Mouse (Mus musculus) embryonic facial prominence, embryonic 11.5 days (tissue): ENCODE results near the gene Ascc2. TPM values are rescaled to one million over a fixed set of nuclear protein-coding genes. Genes with fewer than 3 reads are reported as not detected.

Source experiments
- ATAC-seq: fragments of 200-750 bp; cut with Nextera tagmentation; replicated peaks from 2 replicates; pipeline ENCODE4 v1.8.0; 2017; ENCODE audit warnings: low read depth; ENCODE audit not compliant: insufficient number of reproducible peaks, low FRiP score, low TSS enrichment
- DNase-seq: peaks from one replicate; pipeline ENCODE4 v3.0.0-alpha.2; 2015; ENCODE audit warnings: low spot score
- H3K27ac ChIP-seq: fragments of 300-500 bp; sonication (generic); replicated peaks from 2 replicates; pipeline ENCODE4 v1.5.1; 2014; ENCODE audit warnings: mild to moderate bottlenecking, low read depth, low read length, control low read depth
- H3K27me3 ChIP-seq: fragments of 300-500 bp; sonication (generic); 2 replicates; pipeline ENCODE4 v1.6.1; 2014; ENCODE audit warnings: mild to moderate bottlenecking, low read length, moderate library complexity, mixed read lengths; ENCODE audit not compliant: control insufficient read depth, insufficient read depth
- H3K36me3 ChIP-seq: fragments of 300-500 bp; sonication (generic); replicated peaks from 2 replicates; pipeline ENCODE4 v1.6.1; 2014; ENCODE audit warnings: low read depth, mild to moderate bottlenecking, low read length, moderate library complexity, mixed read lengths; ENCODE audit not compliant: control insufficient read depth, insufficient read depth
- H3K4me1 ChIP-seq: fragments of 300-500 bp; sonication (generic); 2 replicates; pipeline ENCODE4 v1.6.1; 2014; ENCODE audit warnings: low read length, mixed read lengths; ENCODE audit not compliant: control insufficient read depth, insufficient read depth
- H3K4me2 ChIP-seq: fragments of 300-500 bp; sonication (generic); 2 replicates; pipeline ENCODE4 v1.6.1; 2014; ENCODE audit warnings: low read depth, mild to moderate bottlenecking, control low read depth, low read length, moderate library complexity
- H3K4me3 ChIP-seq: fragments of 300-500 bp; sonication (generic); 2 replicates; pipeline ENCODE4 v1.5.1; 2014; ENCODE audit warnings: low read depth, low read length, control low read depth
- H3K9ac ChIP-seq: fragments of 300-500 bp; sonication (generic); replicated peaks from 2 replicates; pipeline ENCODE4 v1.6.1; 2014; ENCODE audit warnings: mild to moderate bottlenecking, control low read depth, low read length
- H3K9me3 ChIP-seq: fragments of 300-500 bp; sonication (generic); replicated peaks from 2 replicates; pipeline ENCODE4 v1.6.1; 2016; ENCODE audit warnings: mild to moderate bottlenecking, low read length, inconsistent platforms, mixed read lengths; ENCODE audit not compliant: control insufficient read depth
- WGBS: fragments of 180-500 bp; shearing (Covaris S2); extraction: QIAGEN DNeasy Blood & Tissue Kit; methylation state at CpG from one replicate; pipeline ENCODE4 v1.1.7; 2014; 5-methylcytosine and 5-hydroxymethylcytosine counted together
- polyA plus RNA-seq: library from polyadenylated mRNA; unstranded; fragments of >200 nt; fragmentation: Nextera tagmentation; extraction: Ambion mirVana; gene quantifications from 2 replicates; pipeline ENCODE4 v1.2.1, GENCODE M21; 2014

Gene Ascc2
- polyA plus RNA-seq, 1 experiment from 2014 or later: 37.0 TPM

DNA sequence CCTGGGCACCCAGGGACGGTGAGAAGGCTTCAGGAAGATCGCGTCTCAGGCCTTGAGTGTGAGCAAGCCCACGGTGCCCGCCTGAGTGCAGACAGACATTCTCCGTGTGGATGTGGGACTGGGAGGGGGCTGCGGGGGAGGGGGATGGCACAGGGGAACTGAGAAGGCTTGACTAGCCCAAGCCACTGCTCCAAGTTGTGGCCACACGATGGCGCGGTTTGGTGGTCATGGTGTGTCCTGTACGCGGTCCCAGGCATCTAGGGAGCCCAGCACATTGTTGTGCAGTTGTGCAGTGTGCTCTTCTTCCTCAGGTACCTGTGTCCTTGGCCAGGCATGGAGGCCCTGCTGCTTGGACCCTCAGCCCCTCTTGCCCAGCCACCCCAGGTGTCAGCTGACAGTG, 96.6 kb downstream of the Ascc2 start:
- 21% methylated on average over 12 of the region's 12 CpGs for WGBS
- no peak overlapping the region for H3K27ac ChIP-seq

More for the DNA sequence above, 96.6 kb downstream of the Ascc2 start:
- H3K36me3 ChIP-seq: no peaks in the 10 kb centered on the region; the same call in none of the 2 replicates
- no peaks in the 10 kb centered on the region for H3K27me3 ChIP-seq
- H3K9ac ChIP-seq: no peak overlapping the region
- no peaks in the 10 kb centered on the region for H3K9me3 ChIP-seq
- peak; percentile 47 for DNase-seq
- no peak overlapping the region for H3K4me3 ChIP-seq
- H3K4me2 ChIP-seq: no peak overlapping the region
- no peak for ATAC-seq
- no peaks in the 10 kb centered on the region; the same call in 1 of the 2 replicates for H3K4me1 ChIP-seq

Other genes with a start within 250 kb of the Ascc2 start
- gene Hormad2, start 196.6 kb upstream of the Ascc2 start, polyA plus RNA-seq: 0.56 TPM in 2 replicates
- gene Mtmr3, start 42.9 kb upstream of the Ascc2 start, polyA plus RNA-seq: 26.8 and 27.5 TPM in 2 replicates
- not detected in 2 replicates for gene Gm11032, start 17.7 kb upstream of the Ascc2 start, polyA plus RNA-seq
- gene Uqcr10, start 66.6 kb downstream of the Ascc2 start, polyA plus RNA-seq: 564 and 590 TPM in 2 replicates
- gene Zmat5, start 66.9 kb downstream of the Ascc2 start, polyA plus RNA-seq: 66.4 and 66.6 TPM in 2 replicates
- 0.28 and 0.43 TPM in 2 replicates for gene Cabp7, start 109.0 kb downstream of the Ascc2 start, polyA plus RNA-seq
- gene Nf2, start 211.8 kb downstream of the Ascc2 start, polyA plus RNA-seq: 52.1 and 52.3 TPM in 2 replicates
- gene Nipsnap1, start 236.2 kb downstream of the Ascc2 start, polyA plus RNA-seq: 78.9 and 79.9 TPM in 2 replicates